Mouse (Mus musculus) adrenal gland, postnatal 4 days (tissue): ENCODE data around the gene Qsox1. TPM values are rescaled to one million over a fixed set of nuclear protein-coding genes. Genes with fewer than 3 reads are reported as not detected.

Source experiments
- DNase-seq, 2 experiments: peaks; one replicate each; pipeline ENCODE4 v3.0.0; 2021 to 2022; ENCODE audit warnings: low spot score in 2 of 2, mixed read lengths in 2 of 2
- total RNA-seq, 2 experiments: library from RNA; stranded (reverse); gene quantifications; 2 replicates each; pipeline ENCODE4 v1.2.3; 2021

Gene Qsox1
- total RNA-seq, 2 experiments from 2014 or later: 69.3 to 82.2 TPM

DNA sequence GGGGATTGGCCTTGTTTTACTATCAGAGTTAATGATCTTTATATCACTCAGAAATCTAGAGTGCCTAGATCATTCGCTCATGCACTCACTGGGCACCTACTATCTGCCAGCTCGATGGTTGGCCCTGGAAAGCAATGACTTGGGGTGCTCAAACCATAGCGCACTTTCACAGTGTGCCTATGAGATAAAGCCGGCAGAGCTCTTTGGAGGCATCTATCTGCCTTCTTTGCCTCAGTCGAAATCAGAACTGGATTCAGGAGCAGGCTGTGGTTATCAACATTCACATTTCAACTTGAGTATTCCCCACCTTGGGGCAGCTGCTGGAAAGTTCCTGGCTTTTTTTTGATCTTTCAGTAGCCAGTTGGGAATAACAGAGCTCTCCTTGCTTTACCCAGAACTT lies 64.8 kb downstream of the Qsox1 start:
- no peak for DNase-seq

DNA sequence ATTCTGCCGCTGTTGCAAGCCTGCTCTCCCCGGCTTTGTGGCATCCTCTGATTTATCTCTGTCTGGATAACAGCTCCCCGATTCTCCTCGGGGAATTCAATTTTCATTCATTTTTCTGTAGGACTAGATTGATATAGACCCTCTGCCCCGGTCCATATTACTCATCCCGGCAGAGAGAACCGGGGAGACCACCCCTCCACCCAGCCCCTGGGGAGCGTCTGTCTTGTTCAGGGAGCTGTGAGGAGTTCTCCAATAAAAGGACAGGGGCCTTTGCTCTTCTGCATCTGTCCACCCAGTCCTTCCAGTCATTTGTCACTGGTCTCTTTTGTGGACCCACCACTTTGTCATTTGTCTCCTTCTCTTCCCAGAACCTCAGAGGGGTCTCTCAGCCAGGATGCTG lies 65.7 kb downstream of the Qsox1 start:
- no peak for DNase-seq

DNA sequence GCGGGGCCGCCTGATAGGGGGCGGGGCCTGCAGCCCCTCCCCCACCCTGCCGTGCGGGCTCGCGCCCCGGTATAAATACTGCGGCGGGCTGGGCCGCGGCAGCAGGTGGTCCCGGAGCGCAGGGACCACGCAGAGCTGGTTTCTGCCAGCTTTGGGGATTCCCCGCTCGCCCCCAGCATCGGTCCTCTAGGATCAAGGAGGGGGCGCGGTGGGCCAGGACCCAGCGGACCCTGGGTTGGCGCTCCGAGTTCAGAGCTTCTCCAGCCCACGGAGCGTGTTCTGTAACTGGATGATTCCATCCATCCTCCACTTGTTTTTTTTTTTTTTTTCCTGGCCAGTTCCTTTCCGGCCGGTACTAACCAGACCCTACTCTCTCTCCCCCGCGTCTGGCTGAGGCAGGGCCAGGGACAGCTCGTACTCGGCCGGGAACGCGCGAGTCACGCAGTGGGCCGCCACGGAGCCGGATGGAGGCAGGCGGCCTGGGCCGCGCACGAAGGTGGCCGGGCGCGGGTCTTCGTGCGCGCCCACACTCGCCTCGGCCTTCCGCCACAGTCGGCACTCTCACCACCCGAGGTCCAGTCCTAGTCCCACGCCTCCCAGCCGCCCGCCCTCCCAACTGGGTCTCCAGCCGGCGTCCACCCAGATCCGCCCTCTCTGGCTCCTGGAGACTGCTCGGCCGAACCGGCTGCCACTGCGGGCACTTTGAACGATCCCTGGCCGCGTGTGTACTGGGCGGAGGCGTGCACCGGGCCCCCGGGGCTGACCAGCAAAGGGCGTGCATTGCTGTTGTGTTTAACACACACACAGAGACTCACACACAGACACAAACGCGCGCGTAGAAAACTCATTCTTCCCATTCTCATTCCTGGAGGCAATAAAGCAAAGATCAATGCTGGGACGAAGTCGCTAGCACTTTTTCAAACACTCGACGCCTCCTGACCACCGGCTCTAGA lies 70.0 kb downstream of the Qsox1 start:
- no peak for DNase-seq

DNA sequence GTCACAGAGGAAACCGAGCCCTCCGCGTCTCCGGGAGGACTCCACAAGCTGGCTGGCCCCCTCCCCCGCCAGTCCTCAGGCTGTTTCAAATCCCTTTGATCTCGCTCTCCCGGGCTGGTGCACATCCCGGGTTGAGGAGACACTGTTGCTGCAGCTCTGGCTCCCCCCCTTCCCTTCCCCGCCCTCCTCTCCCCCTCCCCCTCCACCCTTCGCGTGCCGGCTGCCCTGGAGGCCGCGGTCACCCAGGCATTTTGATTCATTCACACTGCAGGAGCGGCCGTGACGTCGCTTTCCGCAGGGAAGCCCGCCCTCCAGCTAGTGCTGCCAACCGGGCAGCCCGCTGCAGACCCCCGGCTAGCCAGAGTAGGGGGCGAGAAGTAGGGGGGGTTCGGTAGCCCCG lies 70.7 kb downstream of the Qsox1 start:
- DNase-seq: no peak

DNA sequence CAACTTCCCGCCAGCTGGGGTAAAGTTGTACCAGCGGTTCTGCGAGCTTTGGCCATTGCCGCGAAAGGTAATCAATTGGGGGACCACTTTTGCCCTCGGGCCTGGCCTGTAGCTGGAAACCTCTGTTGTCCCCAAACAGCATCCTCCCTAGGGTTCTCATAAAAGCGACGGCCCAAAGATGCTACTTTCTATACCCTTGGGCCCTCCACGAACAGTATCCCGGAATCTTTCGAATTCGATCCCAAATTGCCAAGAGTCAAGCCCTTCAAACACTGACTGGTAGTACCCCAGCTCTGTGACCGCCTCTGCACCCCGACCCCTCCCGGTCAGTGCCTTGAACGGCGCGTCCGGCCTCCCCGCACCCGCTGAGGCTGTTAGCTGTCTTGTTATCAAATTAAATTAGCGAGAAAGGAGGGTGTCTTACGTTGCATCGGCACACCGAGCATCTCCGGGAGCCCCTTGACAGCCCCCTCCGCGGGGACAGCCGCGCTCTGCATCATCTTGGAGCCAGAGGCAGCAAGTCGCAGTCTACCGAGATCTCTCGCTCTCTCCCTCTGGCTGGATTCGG lies 71.2 kb downstream of the Qsox1 start:
- no peak for DNase-seq

DNA sequence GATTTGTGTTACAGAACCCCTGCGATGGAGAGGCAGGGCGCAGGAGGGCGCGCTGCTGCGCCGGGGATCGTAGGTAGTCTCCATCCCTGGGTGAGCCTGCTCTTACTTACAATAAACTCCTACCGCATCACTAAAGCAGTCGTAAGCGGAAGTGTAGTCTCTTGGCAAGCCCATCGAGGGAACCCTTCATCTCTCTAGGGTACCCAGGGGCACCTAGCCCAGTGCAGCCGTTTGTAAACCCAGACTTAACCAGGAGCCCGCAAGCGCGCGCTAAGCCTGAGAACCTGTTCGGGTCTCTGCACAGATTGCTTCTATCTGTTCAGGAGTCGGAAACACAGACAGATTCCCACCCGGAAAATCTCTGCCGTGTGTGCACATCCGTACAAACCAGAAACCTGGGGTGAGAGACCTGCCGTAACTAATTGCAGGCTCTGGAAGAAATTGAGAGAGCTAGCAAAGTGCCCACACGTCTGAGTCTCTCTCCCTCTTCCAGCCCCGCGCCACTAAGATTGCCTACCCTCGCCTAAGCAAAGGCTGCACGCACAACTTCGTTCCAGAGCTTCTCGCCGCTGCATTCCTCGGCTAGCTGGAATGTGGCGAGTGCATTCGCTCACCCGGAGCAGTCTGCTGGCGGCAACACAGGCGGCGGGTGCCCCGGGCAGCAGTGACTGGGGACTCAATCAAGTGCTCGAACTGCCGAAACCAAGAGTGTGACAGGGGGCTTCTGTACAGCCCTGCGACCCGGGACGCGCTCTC lies 71.9 kb downstream of the Qsox1 start:
- no peak for DNase-seq

DNA sequence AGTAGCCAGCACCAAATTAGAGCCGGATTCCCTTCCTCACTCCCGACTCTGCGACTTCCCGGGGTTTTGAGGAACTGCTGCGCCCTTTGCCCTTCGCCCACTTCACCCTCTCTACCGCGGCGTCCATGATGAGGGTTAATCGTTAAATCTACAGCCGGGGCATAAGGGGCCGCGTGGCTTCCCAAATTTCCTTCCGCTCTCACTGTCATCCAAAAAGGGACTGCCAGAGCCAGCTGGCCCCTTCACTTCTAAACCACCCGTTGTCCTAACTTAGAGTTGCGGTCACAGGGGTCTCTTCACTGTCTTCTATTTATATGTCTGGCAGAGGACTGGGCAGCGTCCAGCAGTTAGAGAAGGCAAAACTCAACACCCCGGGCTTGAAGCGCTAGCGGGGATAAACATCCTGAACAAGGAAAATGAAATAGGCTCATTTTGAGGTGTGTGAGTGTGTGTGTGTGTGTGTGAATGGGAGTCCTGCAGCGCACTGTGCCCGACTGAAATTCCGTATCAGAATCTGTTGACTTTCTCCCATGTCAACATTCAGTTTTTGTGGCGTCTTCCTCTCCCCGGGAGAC lies 74.8 kb downstream of the Qsox1 start:
- no peak for DNase-seq

DNA sequence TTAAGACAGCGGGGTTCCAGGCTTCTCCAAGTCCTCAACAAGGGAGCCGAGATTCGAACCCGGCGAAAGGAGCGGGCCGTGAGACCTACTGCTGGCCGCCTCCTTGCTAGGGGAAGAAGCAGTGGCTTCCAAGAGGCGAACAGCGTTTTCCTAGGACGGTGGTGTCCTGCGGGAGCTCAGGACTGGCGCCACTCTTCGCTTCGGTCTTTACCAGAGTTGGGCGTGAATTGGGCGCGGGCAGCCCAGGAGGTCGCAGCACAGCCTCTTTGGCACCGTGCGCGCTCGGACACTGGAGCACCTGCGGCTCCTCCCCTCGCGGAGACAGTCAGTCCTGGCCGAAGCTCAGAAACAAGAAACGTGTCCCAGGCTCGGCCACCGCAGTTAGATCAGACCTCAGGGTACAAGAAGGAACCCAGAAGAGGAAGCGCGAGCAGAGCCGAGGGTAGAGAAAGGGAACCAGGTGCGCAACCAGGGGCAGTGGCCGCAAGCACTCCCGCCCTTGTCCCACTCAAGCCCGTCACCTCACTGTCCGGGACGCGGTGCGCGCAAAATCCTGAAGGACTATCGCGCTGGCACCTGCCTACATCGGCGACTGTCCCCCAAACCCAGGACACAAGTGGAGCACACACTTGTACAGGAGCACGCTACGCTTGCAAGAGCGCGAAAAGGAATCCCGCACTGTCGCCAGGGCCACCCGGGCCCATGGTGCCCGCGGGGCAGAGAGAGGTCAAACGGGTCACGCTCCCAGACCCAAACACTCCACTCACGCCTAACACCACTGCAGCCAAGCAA lies 75.5 kb downstream of the Qsox1 start:
- no peak for DNase-seq

DNA sequence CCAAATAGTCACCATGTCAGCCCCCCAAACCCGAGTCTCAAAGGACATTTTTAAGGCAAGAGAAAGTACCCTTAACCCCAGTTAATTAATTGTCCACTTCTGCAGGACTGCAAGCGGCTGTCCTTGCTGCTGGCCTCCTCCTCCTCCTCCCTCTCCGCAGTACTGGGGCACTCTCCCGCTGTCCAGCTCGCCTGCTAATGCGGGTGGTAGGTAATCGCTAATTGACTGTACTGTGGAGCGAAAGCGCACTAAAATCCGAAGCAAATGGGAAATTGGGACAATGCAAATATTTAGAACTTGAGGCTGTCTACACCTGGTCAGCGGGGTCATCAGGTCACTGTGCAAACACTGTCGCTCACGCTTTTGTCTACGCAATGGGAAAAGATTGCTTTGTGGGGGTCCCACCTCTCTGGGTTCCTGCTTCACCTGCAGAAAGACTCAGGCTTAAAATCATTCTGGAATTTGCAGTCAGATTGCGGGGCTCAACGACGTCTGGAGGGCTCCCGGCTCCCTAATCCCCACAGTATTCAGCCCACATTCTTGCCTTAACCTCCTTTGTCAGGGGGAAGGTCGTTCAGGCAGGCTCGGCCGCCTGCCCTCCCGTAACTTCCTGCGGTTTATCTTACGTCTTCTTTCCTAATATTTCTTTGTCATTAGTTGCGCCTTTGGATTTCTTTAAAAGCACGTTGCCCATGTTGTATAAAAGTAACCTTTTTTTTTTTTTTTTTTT lies 76.4 kb downstream of the Qsox1 start:
- no peak for DNase-seq

DNA sequence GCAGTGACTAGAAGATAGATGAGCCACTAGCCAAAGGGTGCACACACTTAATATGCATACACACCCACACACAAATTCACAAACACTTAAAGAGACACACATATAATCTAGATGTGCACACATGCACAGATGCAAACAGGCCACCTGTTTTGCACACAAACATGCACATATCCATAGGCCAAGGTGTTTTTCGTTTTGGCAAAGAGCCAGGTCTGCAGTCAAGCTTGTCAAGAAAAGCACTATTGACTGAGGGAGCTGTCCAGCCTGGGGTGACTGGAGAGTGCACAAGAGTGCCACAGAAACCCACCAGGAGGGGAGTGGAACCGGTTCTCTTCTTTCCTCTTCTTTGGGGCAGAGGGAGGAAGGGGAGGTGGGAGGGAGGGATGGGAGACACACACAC lies 81.5 kb downstream of the Qsox1 start:
- DNase-seq: no peak

DNA sequence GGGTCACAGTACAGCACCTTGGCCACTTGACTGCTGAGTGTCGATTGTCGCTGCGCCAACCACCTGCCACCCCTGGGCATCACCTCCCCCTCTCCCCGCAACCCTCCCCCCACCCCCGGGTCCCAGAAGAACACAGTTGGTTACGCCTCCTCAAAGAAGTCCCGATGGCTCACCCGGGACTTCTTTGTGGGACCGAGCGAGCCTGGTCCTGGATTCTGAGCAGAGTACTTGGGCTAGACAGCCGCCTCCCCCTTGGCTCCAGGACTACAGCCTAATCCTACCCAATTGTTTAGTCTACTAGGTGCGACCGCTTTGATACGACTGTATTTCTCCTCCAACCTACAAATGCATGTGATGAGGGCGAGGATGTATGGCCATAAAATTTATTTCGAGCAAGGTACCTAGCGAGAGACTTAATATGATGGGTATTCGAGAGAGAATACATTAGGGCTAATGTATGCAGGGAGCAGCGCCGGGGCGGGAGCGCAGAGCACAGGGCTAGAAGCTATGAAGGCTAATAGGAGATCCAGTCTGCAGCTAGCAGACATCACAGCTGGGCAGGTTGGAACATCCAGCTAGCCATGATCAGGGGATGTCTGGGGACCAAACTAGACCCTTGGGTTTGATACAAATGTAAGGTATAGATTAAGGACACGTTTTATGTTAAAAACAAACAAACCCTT lies 83.4 kb downstream of the Qsox1 start:
- DNase-seq: no peak

DNA sequence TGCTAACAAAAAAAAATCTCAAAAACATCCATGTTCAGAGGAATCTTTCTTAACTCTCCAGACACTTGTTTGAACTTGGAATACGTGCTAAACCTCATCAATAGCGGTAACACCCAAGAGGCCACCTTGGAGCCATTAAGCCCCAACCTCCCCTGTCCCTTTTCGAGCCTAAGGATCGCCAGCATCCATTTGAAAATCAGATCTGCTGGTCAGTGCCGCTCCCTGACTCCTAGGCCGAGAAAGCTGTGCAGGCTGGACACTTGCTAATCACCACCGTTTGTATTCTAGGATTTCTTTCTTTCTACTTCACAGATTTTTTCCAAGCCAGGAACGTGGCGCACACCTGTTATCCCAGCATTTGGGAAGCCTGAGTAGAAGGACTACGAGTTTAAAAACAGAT lies 84.9 kb downstream of the Qsox1 start:
- DNase-seq: no peak

Other genes with a start within 250 kb of the Qsox1 start
- under 1 TPM; 0.06 TPM for gene Lhx4, start 61.2 kb downstream of the Qsox1 start, total RNA-seq
- 10 to 100 TPM; 33.5 to 37.9 TPM for gene Cep350, start 160.4 kb upstream of the Qsox1 start, total RNA-seq
- 100 to 1,000 TPM; 135 to 136 TPM for gene Tor1aip2, start 222.5 kb upstream of the Qsox1 start, total RNA-seq
- 10 to 100 TPM; 82.4 to 87.5 TPM for gene Tor1aip1, start 223.6 kb upstream of the Qsox1 start, total RNA-seq